Mouse (Mus musculus) hindbrain, embryonic 11.5 days (tissue): ENCODE results near the gene Shkbp1. TPM values are rescaled to one million over a fixed set of nuclear protein-coding genes. Genes with fewer than 3 reads are reported as not detected.
A peak's percentile ranks its signal among the peaks of the same experiment; 100 is the strongest.

Experiments
- ATAC-seq: fragments of 200-750 bp; cut with Nextera tagmentation; 2 replicates; pipeline ENCODE4 v1.8.0; 2017; ENCODE audit warnings: mild to moderate bottlenecking, moderate TSS enrichment, moderate library complexity; ENCODE audit not compliant: low FRiP score
- DNase-seq: peaks from one replicate; pipeline ENCODE4 v3.0.0-alpha.2; 2015; ENCODE audit warnings: low spot score
- H3K27ac ChIP-seq: fragments of 300-500 bp; sonication (generic); 2 replicates; pipeline ENCODE4 v1.5.1; 2014; ENCODE audit warnings: mild to moderate bottlenecking, low read depth, low read length
- H3K27me3 ChIP-seq: fragments of 300-500 bp; sonication (generic); 2 replicates; pipeline ENCODE4 v1.6.1; 2014; ENCODE audit warnings: mild to moderate bottlenecking, low read length, moderate library complexity, mixed read lengths; ENCODE audit not compliant: control insufficient read depth, insufficient read depth
- H3K36me3 ChIP-seq: fragments of 300-500 bp; sonication (generic); 2 replicates; pipeline ENCODE4 v1.6.1; 2014; ENCODE audit warnings: mild to moderate bottlenecking, low read length, moderate library complexity, mixed read lengths; ENCODE audit not compliant: control insufficient read depth, insufficient read depth
- H3K4me1 ChIP-seq: fragments of 300-500 bp; sonication (generic); replicated peaks from 2 replicates; pipeline ENCODE4 v1.6.1; 2014; ENCODE audit warnings: low read length, mixed read lengths; ENCODE audit not compliant: control insufficient read depth, insufficient read depth
- H3K4me2 ChIP-seq: fragments of 300-500 bp; sonication (generic); replicated peaks from 2 replicates; pipeline ENCODE4 v1.6.1; 2014; ENCODE audit warnings: mild to moderate bottlenecking, low read depth, low read length
- H3K4me3 ChIP-seq: fragments of 300-500 bp; sonication (generic); 2 replicates; pipeline ENCODE4 v1.5.1; 2014; ENCODE audit warnings: low read depth, low read length
- H3K9ac ChIP-seq: fragments of 300-500 bp; sonication (generic); 2 replicates; pipeline ENCODE4 v1.6.1; 2014; ENCODE audit warnings: low read depth, low read length
- H3K9me3 ChIP-seq: fragments of 300-500 bp; sonication (generic); 2 replicates; pipeline ENCODE4 v1.6.1; 2016; ENCODE audit warnings: low read length; ENCODE audit not compliant: control insufficient read depth
- WGBS: fragments of 180-500 bp; shearing (Covaris S2); extraction: QIAGEN DNeasy Blood & Tissue Kit; methylation state at CpG from one replicate; pipeline ENCODE4 v1.1.7; 2014; 5-methylcytosine and 5-hydroxymethylcytosine counted together
- polyA plus RNA-seq: library from polyadenylated mRNA; unstranded; fragments of >200 nt; fragmentation: Nextera tagmentation; extraction: Ambion mirVana; gene quantifications from 2 replicates; pipeline ENCODE4 v1.2.1, GENCODE M21; 2014

The Shkbp1 gene
- polyA plus RNA-seq, 1 experiment from 2014 or later: 51.5 TPM

DNA sequence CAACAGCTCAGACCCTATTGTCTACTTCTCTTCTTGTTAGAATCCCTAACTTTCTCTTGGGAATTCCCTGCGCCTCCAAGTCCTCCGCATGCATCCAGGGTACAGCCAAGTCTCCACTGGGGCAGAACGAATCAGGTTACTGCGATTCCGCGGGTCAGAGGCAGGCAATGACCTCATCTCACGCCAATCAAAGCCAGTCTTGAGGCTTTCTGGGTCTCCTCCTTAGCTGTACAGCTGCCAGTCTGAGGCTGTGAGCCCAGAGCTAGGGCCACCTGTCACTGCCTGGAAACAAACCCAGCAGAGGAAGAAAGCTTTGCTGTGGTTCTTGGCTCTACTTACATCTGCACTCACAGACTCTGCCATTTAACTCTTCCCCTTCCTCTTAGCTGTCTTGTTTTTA is 39.9 kb downstream of the Shkbp1 start:
- no peak overlapping the region for H3K9ac ChIP-seq
- ATAC-seq (no peak), DNase-seq (no peak)
- no peak overlapping the region for H3K27ac ChIP-seq
- no peak overlapping the region for H3K4me2 ChIP-seq
- no peaks in the 10 kb centered on the region for H3K36me3 ChIP-seq
- H3K4me3 ChIP-seq: no peak overlapping the region
- H3K27me3 ChIP-seq: 0 out of 2 replicates have a peak, but pooled peaks cover 2% of the 10 kb centered on the region
- H3K9me3 ChIP-seq: no peaks in the 10 kb centered on the region; the same call in 1 of the 2 replicates
- 35% methylated on average over 7 of the region's 7 CpGs for WGBS
- no peaks in the 10 kb centered on the region; the same call in 1 of the 2 replicates for H3K4me1 ChIP-seq

DNA sequence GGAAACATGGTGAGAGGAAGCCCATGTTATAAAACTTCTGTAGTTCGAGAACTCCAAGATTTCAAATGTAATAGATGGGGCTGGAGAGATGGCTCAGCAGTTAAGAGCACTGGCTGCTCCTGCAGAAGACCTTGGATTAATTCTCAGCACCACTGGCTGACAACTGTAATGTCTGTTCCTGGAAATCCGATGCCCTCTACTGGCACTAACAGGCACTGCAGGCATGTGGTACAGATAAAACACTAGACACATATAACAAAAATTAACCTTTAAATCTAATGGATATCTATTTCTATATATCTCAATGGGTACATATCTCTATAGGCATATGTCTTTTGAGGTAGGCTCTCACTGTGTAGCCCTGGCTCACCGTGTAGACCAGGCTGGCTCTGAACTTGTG is 41.4 kb downstream of the Shkbp1 start:
- Histone ChIP-seq H3K27ac (no peak overlapping the region), H3K4me3 (no peak overlapping the region), H3K4me2 (no peak overlapping the region), H3K9ac (no peak overlapping the region), H3K9me3 (no peaks in the 10 kb centered on the region; the same call in 1 of the 2 replicates), H3K36me3 (no peaks in the 10 kb centered on the region), H3K27me3 (peaks cover 8% of the 10 kb centered on the region; the same call in 1 of the 2 replicates), H3K4me1 (peaks cover 2% of the 10 kb centered on the region)
- WGBS: 94% methylated on average over 3 of the region's 3 CpGs
- ATAC-seq (no peak), DNase-seq (no peak)

DNA sequence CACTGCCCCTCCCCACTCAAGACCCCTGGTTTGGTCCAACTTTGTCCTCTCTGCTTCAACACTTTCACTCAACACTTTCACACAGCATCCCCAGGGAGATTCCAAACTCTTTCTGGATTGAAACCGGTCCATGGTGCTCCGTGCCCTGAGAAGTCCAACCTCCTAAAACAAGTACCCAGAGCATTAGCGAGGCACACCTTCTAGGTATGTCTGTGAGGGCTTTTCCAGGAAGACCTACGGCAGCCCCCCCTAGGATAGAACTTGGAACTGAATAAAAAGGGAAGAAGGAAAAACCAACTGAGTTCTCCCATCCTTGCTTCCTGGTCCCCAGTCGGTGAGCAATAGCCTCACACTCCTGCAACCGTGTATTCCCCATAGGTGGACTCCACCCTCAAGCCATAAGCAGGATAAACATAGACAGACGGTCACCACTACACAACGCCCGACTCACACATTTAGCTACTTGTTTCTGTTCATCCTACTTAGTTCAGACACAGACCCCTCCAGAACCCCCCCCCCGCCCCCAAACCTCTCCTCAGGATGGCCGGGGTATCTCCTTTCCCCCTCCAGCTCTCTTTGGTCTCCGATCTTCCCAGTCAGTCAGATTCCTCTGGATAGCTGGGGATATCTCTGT is 44.1 kb downstream of the Shkbp1 start:
- H3K4me2 ChIP-seq: no peak overlapping the region
- DNase-seq (no peak), ATAC-seq (no peak)
- H3K9ac ChIP-seq: no peak overlapping the region
- peaks cover 11% of the 10 kb centered on the region; the same call in 1 of the 2 replicates for H3K27me3 ChIP-seq
- H3K4me3 ChIP-seq: no peak overlapping the region
- WGBS: 89% methylated on average over 12 of the region's 12 CpGs
- no peak overlapping the region for H3K27ac ChIP-seq
- peaks cover 2% of the 10 kb centered on the region for H3K4me1 ChIP-seq
- no peaks in the 10 kb centered on the region for H3K36me3 ChIP-seq
- H3K9me3 ChIP-seq: no peaks in the 10 kb centered on the region; the same call in 1 of the 2 replicates

DNA sequence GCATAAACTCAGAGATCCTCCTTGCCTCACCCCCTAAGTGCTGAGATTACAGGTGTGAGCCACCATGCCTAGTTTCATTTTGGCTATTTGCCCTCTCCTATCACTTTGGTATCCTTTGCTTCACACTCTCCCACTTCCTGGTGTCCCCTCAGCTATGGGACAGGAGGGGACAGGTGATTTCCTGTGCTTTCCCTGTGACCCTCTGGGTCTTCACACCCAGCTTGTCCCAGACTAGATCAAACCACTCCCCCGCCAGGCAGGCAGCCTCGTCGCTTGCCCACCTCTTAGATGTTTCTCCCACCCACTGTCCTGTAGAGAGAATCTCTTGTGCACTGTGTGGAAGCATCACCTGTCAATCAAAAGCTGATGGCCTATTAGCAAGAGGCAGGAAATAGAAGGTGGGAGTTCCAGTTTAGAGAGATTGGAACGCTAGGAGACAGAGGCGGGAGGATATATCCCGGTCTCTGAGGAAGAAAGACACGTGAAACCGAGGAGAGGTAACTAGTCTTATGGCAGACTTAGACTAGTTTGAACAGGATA is 44.8 kb downstream of the Shkbp1 start:
- Histone ChIP-seq H3K9me3 (no peaks in the 10 kb centered on the region; the same call in 1 of the 2 replicates), H3K4me2 (no peak overlapping the region), H3K4me1 (peaks cover 2% of the 10 kb centered on the region), H3K4me3 (no peak overlapping the region), H3K9ac (no peak overlapping the region), H3K27me3 (peaks cover 11% of the 10 kb centered on the region; the same call in 1 of the 2 replicates), H3K27ac (no peak overlapping the region), H3K36me3 (no peaks in the 10 kb centered on the region)
- DNase-seq (no peak), ATAC-seq (no peak)
- WGBS: 43% methylated on average over 8 of the region's 8 CpGs

DNA sequence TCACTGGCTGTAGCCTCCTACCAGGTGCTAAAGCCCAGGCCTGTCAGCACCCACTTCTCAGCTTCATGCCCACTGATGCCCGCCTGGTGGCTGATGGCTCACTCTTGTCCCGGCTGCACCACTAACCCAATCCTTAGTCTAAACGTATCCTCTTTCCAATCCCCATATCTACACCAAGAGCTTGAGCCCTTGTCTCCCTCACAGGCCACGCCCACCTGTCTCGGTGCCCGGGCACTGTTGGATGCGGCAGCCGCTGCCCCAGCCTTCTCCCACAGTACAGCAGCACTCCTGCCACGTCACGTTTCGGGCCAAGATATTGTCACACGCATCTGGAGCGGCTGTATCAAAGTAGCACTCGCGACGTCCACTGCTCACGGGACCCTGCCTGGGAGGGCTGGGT is 45.5 kb downstream of the Shkbp1 start:
- DNase-seq (peak; percentile 58), ATAC-seq (0 out of 2 replicates have a peak, but pooled peaks have one; percentile 18)
- WGBS: 7% methylated on average over 17 of the region's 17 CpGs
- Histone ChIP-seq H3K9ac (no peak overlapping the region), H3K4me3 (peak overlapping the region; percentile 17; the same call in 1 of the 2 replicates), H3K36me3 (no peaks in the 10 kb centered on the region), H3K9me3 (no peaks in the 10 kb centered on the region; the same call in 1 of the 2 replicates), H3K4me1 (peaks cover 2% of the 10 kb centered on the region), H3K27me3 (peaks cover 11% of the 10 kb centered on the region; the same call in 1 of the 2 replicates), H3K27ac (no peak overlapping the region), H3K4me2 (peak overlapping the region; percentile 36)

DNA sequence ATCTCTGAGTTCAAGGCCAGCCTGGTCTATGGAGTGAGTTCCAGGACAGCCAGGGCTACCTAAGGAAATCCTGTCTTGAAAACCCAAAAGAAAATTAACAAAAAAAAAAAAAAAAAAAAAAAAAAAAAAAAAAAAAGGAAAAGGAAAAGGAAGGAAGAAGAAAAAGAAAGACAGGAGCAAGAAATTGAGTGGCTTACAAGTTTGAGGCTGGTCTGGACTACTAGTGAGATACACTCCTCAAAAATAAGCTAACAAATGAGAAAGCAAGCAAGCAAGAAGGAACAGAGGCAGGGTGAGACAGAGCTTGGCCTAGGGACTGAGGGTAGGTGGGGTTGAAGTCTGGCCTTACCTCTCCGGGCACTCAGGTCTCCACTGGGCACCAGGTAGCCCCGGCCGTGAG is 46.0 kb downstream of the Shkbp1 start:
- Histone ChIP-seq H3K9ac (no peak overlapping the region), H3K4me1 (peaks cover 2% of the 10 kb centered on the region), H3K9me3 (no peaks in the 10 kb centered on the region; the same call in 1 of the 2 replicates), H3K4me3 (no peak overlapping the region), H3K4me2 (peak overlapping the region; percentile 36; the same call in 1 of the 2 replicates), H3K36me3 (no peaks in the 10 kb centered on the region), H3K27ac (no peak overlapping the region), H3K27me3 (peaks cover 11% of the 10 kb centered on the region; the same call in 1 of the 2 replicates)
- DNase-seq (no peak), ATAC-seq (no peak)
- 46% methylated on average over 3 of the region's 3 CpGs for WGBS

DNA sequence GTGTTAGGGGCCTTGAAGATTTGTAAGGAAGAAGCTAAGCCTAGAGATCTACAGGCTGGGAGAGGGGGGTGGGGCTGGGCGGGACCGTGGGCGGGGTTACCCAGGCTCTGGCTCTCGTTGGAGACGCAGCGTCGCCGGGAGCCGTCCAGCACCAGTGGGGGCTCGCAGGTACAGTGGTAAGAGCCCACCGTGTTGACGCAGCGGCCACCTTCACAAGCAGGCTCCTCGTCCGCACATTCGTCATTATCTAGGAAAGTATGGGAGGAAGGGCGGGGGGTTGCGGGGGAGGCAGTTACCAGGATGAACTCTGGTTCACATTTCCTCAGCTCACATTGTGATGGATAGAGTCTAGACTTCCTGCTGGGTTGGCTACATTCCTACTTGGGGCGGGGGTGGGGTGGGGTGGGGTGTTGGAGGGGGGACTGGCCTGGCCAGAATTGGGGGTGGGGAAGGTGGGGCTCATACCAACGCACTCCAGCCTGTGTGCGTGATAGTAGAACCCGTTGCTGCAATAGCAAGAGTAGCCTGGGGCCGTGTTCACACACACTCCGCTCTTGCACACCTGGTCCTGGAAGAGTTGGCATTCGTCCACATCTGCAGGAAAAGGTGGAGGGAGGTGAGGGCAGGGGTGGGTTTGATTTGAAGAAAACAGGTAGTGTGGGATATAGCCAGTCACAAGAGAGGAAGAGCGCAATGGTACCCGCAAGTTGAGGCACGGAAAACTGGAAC is 46.8 kb downstream of the Shkbp1 start:
- peaks cover 11% of the 10 kb centered on the region; the same call in 1 of the 2 replicates for H3K27me3 ChIP-seq
- no peak overlapping the region for H3K9ac ChIP-seq
- no peaks in the 10 kb centered on the region; the same call in 1 of the 2 replicates for H3K9me3 ChIP-seq
- 0 out of 2 replicates have a peak overlapping the region, but pooled peaks have one; percentile 18 for H3K4me3 ChIP-seq
- no peak for DNase-seq
- 9% methylated on average over 27 of the region's 28 CpGs for WGBS
- peaks cover 2% of the 10 kb centered on the region for H3K4me1 ChIP-seq
- no peak overlapping the region for H3K27ac ChIP-seq
- H3K4me2 ChIP-seq: peak overlapping the region; percentile 37
- no peaks in the 10 kb centered on the region for H3K36me3 ChIP-seq
- 0 out of 2 replicates have a peak, but pooled peaks have one; percentile 45 for ATAC-seq

DNA sequence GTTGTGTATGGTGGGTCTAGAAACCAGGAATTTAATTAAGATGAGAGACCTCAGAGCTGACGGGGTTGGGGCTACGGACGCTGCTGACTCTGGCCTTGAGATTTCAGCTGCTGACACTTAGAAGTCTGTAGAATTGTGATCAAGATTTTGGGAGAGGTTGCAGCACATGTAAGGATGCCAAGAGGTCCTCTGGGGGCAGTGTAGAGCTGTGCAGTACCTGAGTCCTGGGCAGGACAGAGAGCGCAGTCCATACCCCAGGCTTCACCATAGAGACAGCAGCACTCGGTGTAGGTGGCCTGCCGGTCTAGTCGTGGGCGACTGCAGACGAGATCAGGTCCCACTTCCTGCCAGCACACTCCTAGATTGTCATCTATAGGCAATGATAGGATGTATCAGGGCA is 48.3 kb downstream of the Shkbp1 start:
- H3K9ac ChIP-seq: no peak overlapping the region
- H3K4me2 ChIP-seq: no peak overlapping the region
- H3K9me3 ChIP-seq: no peaks in the 10 kb centered on the region
- DNase-seq: no peak
- peaks cover 11% of the 10 kb centered on the region; the same call in 1 of the 2 replicates for H3K27me3 ChIP-seq
- no peak overlapping the region for H3K4me3 ChIP-seq
- 58% methylated on average over 9 of the region's 9 CpGs for WGBS
- H3K27ac ChIP-seq: no peak overlapping the region
- H3K36me3 ChIP-seq: no peaks in the 10 kb centered on the region
- peaks cover 2% of the 10 kb centered on the region for H3K4me1 ChIP-seq
- ATAC-seq: no peak
